Mouse (Mus musculus): ENCODE data around the gene Morn1. TPM values are rescaled to one million over a fixed set of nuclear protein-coding genes. Genes with fewer than 3 reads are reported as not detected.
A peak's percentile ranks its signal among the peaks of the same experiment; 100 is the strongest.

Morn1 gene
- polyA plus RNA-seq, 1 experiment from 2014 or later = 6.9 TPM

- Histone ChIP-seq H3K27me3 (ENCODE audit: control insufficient read depth, insufficient read depth, low read depth, low read length) (no peaks in the 10 kb centered on the region), H3K36me3 (ENCODE audit: control insufficient read depth, insufficient read depth, low read length) (no peaks in the 10 kb centered on the region), H3K4me1 (replicated peaks; ENCODE audit: control insufficient read depth, insufficient read depth, low read length) (peaks cover 43% of the 10 kb centered on the region), H3K4me2 (ENCODE audit: low read depth, low read length) (no peak overlapping the region), H3K4me3 (ENCODE audit: low read length) (no peak overlapping the region), H3K9ac (ENCODE audit: low read length) (peak overlapping the region; percentile 58), H3K27ac (ENCODE audit: low read length) (peak overlapping the region; percentile 76), H3K9me3 (ENCODE audit: control insufficient read depth, low read length) (no peaks in the 10 kb centered on the region)
- WGBS = 42% methylated on average over 14 of the region's 14 CpGs
- peak; percentile 51 for ATAC-seq (ENCODE audit: low read depth)
These were observed 43.6 kb downstream of the Morn1 start for GRCm38 (mm10) chr4:155129996-155130395.

- no peak for ATAC-seq (ENCODE audit: low read depth)
- Histone ChIP-seq H3K9ac (ENCODE audit: low read length) (no peak overlapping the region), H3K4me1 (replicated peaks; ENCODE audit: control insufficient read depth, insufficient read depth, low read length) (peaks cover 40% of the 10 kb centered on the region), H3K36me3 (ENCODE audit: control insufficient read depth, insufficient read depth, low read length) (no peaks in the 10 kb centered on the region), H3K9me3 (ENCODE audit: control insufficient read depth, low read length) (no peaks in the 10 kb centered on the region), H3K4me3 (ENCODE audit: low read length) (no peak overlapping the region), H3K27me3 (ENCODE audit: control insufficient read depth, insufficient read depth, low read depth, low read length) (no peaks in the 10 kb centered on the region), H3K27ac (ENCODE audit: low read length) (peak overlapping the region; percentile 76), H3K4me2 (ENCODE audit: low read depth, low read length) (no peak overlapping the region)
- 52% methylated on average over 7 of the region's 7 CpGs for WGBS
These were observed 44.2 kb downstream of the Morn1 start for GRCm38 (mm10) chr4:155130616-155131015.

- no peaks in the 10 kb centered on the region for H3K36me3 ChIP-seq (ENCODE audit: control insufficient read depth, insufficient read depth, low read length)
- no peaks in the 10 kb centered on the region for H3K9me3 ChIP-seq (ENCODE audit: control insufficient read depth, low read length)
- peak overlapping the region; percentile 71 for H3K27ac ChIP-seq (ENCODE audit: low read length)
- no peak for ATAC-seq (ENCODE audit: low read depth)
- 37% methylated on average over 3 of the region's 3 CpGs for WGBS
- H3K4me3 ChIP-seq (ENCODE audit: low read length) = no peak overlapping the region
- H3K9ac ChIP-seq (ENCODE audit: low read length) = peak overlapping the region; percentile 40; the same call in 1 of the 2 replicates
- H3K4me2 ChIP-seq (ENCODE audit: low read depth, low read length) = no peak overlapping the region
- H3K27me3 ChIP-seq (ENCODE audit: control insufficient read depth, insufficient read depth, low read depth, low read length) = no peaks in the 10 kb centered on the region
- H3K4me1 ChIP-seq (replicated peaks; ENCODE audit: control insufficient read depth, insufficient read depth, low read length) = peaks cover 37% of the 10 kb centered on the region
These were observed 46.8 kb downstream of the Morn1 start for GRCm38 (mm10) chr4:155133188-155133587.

GRCm38 (mm10) chr4:155133658-155134417 is 47.5 kb downstream of the Morn1 start:
- ATAC-seq (ENCODE audit: low read depth) = peak; percentile 68
- H3K4me3 ChIP-seq (ENCODE audit: low read length) = no peak overlapping the region
- no peaks in the 10 kb centered on the region for H3K9me3 ChIP-seq (ENCODE audit: control insufficient read depth, low read length)
- H3K4me1 ChIP-seq (replicated peaks; ENCODE audit: control insufficient read depth, insufficient read depth, low read length) = peaks cover 37% of the 10 kb centered on the region
- no peaks in the 10 kb centered on the region for H3K36me3 ChIP-seq (ENCODE audit: control insufficient read depth, insufficient read depth, low read length)
- 17% methylated on average over 20 of the region's 20 CpGs for WGBS
- no peaks in the 10 kb centered on the region for H3K27me3 ChIP-seq (ENCODE audit: control insufficient read depth, insufficient read depth, low read depth, low read length)
- H3K27ac ChIP-seq (ENCODE audit: low read length) = peak overlapping the region; percentile 71
- peak overlapping the region; percentile 40; the same call in 1 of the 2 replicates for H3K9ac ChIP-seq (ENCODE audit: low read length)
- H3K4me2 ChIP-seq (ENCODE audit: low read depth, low read length) = no peak overlapping the region

GRCm38 (mm10) chr4:155134686-155135172 is 48.4 kb downstream of the Morn1 start:
- Histone ChIP-seq H3K4me2 (ENCODE audit: low read depth, low read length) (no peak overlapping the region), H3K9ac (ENCODE audit: low read length) (no peak overlapping the region), H3K36me3 (ENCODE audit: control insufficient read depth, insufficient read depth, low read length) (no peaks in the 10 kb centered on the region), H3K27ac (ENCODE audit: low read length) (peak overlapping the region; percentile 71), H3K4me3 (ENCODE audit: low read length) (no peak overlapping the region), H3K9me3 (ENCODE audit: control insufficient read depth, low read length) (no peaks in the 10 kb centered on the region), H3K27me3 (ENCODE audit: control insufficient read depth, insufficient read depth, low read depth, low read length) (no peaks in the 10 kb centered on the region), H3K4me1 (replicated peaks; ENCODE audit: control insufficient read depth, insufficient read depth, low read length) (peaks cover 33% of the 10 kb centered on the region)
- WGBS = 80% methylated on average over 7 of the region's 7 CpGs
- no peak for ATAC-seq (ENCODE audit: low read depth)

GRCm38 (mm10) chr4:155135909-155136585 is 49.7 kb downstream of the Morn1 start:
- Histone ChIP-seq H3K27me3 (ENCODE audit: control insufficient read depth, insufficient read depth, low read depth, low read length) (no peaks in the 10 kb centered on the region), H3K27ac (ENCODE audit: low read length) (no peak overlapping the region), H3K36me3 (ENCODE audit: control insufficient read depth, insufficient read depth, low read length) (no peaks in the 10 kb centered on the region), H3K9ac (ENCODE audit: low read length) (no peak overlapping the region), H3K4me1 (replicated peaks; ENCODE audit: control insufficient read depth, insufficient read depth, low read length) (peaks cover 33% of the 10 kb centered on the region), H3K4me3 (ENCODE audit: low read length) (no peak overlapping the region), H3K9me3 (ENCODE audit: control insufficient read depth, low read length) (no peaks in the 10 kb centered on the region), H3K4me2 (ENCODE audit: low read depth, low read length) (no peak overlapping the region)
- no peak for ATAC-seq (ENCODE audit: low read depth)
- 70% methylated on average over 5 of the region's 5 CpGs for WGBS

- no peaks in the 10 kb centered on the region for H3K36me3 ChIP-seq (ENCODE audit: control insufficient read depth, insufficient read depth, low read length)
- H3K4me2 ChIP-seq (ENCODE audit: low read depth, low read length) = no peak overlapping the region
- H3K9me3 ChIP-seq (ENCODE audit: control insufficient read depth, low read length) = no peaks in the 10 kb centered on the region
- ATAC-seq (ENCODE audit: low read depth) = no peak
- no peak overlapping the region for H3K27ac ChIP-seq (ENCODE audit: low read length)
- H3K4me1 ChIP-seq (replicated peaks; ENCODE audit: control insufficient read depth, insufficient read depth, low read length) = peaks cover 36% of the 10 kb centered on the region
- 83% methylated on average over 7 of the region's 7 CpGs for WGBS
- no peak overlapping the region for H3K4me3 ChIP-seq (ENCODE audit: low read length)
- H3K9ac ChIP-seq (ENCODE audit: low read length) = no peak overlapping the region
- H3K27me3 ChIP-seq (ENCODE audit: control insufficient read depth, insufficient read depth, low read depth, low read length) = no peaks in the 10 kb centered on the region
These were observed 51.5 kb downstream of the Morn1 start for GRCm38 (mm10) chr4:155137891-155138290.

- Histone ChIP-seq H3K9me3 (ENCODE audit: control insufficient read depth, low read length) (no peaks in the 10 kb centered on the region), H3K4me1 (replicated peaks; ENCODE audit: control insufficient read depth, insufficient read depth, low read length) (peaks cover 39% of the 10 kb centered on the region), H3K9ac (ENCODE audit: low read length) (no peak overlapping the region), H3K36me3 (ENCODE audit: control insufficient read depth, insufficient read depth, low read length) (no peaks in the 10 kb centered on the region), H3K4me2 (ENCODE audit: low read depth, low read length) (no peak overlapping the region), H3K4me3 (ENCODE audit: low read length) (no peak overlapping the region), H3K27me3 (ENCODE audit: control insufficient read depth, insufficient read depth, low read depth, low read length) (no peaks in the 10 kb centered on the region), H3K27ac (ENCODE audit: low read length) (no peak overlapping the region)
- WGBS = 76% methylated on average over 8 of the region's 8 CpGs
- no peak for ATAC-seq (ENCODE audit: low read depth)
These were observed 52.1 kb downstream of the Morn1 start for GRCm38 (mm10) chr4:155138451-155138850.

GRCm38 (mm10) chr4:155139281-155140045 is 53.1 kb downstream of the Morn1 start:
- peaks cover 37% of the 10 kb centered on the region for H3K4me1 ChIP-seq (replicated peaks; ENCODE audit: control insufficient read depth, insufficient read depth, low read length)
- no peak overlapping the region for H3K4me2 ChIP-seq (ENCODE audit: low read depth, low read length)
- ATAC-seq (ENCODE audit: low read depth) = no peak
- H3K9ac ChIP-seq (ENCODE audit: low read length) = no peak overlapping the region
- no peak overlapping the region for H3K27ac ChIP-seq (ENCODE audit: low read length)
- H3K27me3 ChIP-seq (ENCODE audit: control insufficient read depth, insufficient read depth, low read depth, low read length) = no peaks in the 10 kb centered on the region
- no peak overlapping the region for H3K4me3 ChIP-seq (ENCODE audit: low read length)
- H3K9me3 ChIP-seq (ENCODE audit: control insufficient read depth, low read length) = no peaks in the 10 kb centered on the region
- no peaks in the 10 kb centered on the region for H3K36me3 ChIP-seq (ENCODE audit: control insufficient read depth, insufficient read depth, low read length)
- 74% methylated on average over 12 of the region's 12 CpGs for WGBS

All from lung, embryonic 16.5 days (tissue).